Mouse (Mus musculus) kidney, postnatal 14 days (tissue): ENCODE measurements at regions not wholly inside any gene's neighbourhood (a gene's known extent, or its start where the extent isn't known, plus 50 kb on each side); places are given as distances from the start of the nearest gene placed in this dataset.

Source experiments
- DNase-seq: peaks from one replicate; pipeline ENCODE4 v3.0.0; 2022; ENCODE audit warnings: mixed read lengths

DNA sequence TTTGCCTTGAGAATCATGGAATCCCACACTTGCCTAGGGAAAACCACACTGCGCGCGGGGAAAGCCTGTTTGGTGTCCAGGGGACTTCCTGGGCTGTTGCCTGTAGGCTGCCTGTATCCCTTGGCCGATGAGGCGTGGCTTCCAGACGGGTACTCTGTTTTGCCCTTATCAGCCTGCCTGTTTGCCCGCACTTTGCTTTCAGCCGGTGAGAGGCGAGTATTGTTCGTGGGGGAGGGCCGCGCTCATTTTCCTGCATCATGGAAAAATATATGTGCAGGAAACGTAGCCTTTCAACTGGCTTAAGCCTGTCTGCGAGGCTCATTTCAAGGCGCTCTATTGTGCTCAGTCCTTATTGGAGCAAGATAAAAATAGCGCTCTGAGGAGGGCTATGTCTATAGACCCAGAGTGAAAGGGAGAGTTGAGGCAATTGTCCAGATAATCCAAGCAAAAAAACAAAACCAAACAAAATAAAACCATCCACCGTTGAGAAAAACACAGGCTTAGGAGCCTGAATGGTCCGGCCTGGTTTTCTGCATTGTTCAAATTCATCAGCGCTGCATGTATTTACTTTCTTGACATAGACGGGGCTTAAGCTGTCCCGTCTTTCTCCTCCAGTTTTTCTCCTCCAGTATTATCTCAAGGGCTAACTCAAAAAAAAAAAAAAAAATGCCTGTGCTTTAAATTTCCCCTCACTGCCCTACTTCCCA is 67.9 kb downstream of the Klf5 start:
- peak; percentile 11 for DNase-seq

DNA sequence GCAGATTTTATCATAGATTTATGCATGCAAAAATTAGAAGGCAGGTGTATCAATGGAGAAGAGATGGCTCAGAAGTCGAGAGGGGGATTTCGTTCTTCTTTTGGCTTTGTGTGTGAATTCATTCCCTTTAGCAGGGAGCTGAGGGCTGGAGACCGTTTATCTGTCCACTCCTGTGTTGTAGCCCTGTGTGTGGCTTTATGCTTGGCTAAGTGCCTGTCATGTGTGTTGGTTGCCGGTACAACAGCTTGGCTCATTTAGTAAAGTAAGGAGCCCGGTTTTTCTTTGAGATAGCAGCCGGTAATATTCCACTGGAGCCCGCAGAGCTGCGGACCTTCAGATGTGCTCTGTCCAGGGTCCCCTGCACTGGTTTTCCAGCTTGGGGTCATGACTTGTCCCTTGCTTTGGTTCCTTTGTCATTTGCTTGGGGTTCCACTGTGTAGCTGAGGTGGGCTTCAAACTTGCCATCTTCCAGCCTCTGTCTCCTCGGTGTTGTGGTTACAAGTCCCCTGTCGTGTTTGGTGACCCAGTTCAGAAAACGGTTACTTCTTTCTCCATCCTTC is 68.6 kb downstream of the Klf5 start:
- peak; percentile 20 for DNase-seq

DNA sequence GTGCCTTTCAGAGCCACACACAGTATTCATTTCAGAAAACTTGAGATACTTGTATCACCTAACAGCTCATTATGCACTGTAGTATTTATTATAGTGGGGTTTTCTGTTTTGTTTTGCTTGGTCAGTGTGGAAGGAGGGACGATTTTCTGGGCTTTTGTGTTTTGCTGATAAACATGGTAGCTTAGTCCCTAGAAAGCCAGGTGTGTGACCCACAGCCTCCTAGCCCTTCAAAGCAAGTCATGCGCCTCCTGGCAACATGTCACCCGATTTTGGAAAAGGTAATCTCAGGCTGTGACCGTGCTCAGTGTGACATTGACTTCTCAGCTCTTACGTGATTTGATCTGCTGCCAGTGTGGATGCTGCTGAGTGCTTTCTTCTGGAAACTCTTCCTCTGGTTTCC is 70.9 kb downstream of the Klf5 start:
- no peak for DNase-seq

DNA sequence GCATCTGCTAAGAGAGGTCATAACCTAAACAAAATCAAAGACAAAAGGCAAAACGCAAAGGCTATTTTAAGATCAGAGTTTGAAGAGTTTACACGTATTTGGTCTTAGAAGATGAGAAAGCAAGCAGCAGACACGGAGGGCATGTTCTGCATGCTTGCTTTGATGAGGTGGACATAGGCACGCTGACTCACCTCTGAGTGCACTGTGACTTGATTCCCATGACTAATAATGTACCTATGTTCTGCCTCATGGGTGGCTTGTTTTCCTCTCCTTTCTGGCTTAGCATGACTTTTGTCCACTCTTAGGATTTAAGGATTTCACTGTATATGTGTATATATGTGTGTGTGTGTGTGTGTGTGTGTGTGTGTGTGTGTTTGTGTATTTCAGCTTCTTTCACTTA is 75.2 kb downstream of the Klf5 start:
- DNase-seq = no peak

DNA sequence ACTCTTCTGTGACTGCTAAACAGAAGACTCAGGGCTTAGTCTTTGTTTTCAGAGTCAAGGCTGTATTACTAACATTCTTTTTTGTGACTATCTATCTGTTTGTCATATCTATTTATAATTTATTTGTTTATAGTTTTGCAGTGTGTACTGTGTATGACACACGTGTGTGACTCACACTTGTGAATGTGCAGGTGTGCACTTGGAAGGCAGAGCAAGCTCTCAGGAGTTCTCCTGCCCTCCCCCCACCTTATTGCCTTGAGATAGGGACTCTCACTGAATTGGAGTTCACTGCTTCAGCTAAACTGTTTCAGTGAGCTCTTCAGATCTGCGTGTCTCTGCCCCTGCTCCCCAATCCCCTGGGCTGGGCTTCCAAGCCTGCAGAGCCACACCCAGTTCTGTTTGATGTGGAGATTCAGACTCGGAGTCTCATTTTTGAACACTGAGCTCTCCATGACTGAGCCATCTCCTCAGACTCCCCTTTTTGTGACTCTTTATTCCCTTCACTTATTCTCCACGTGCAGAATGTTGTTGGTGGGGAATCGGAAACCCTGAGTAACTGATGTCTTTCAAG is 76.6 kb downstream of the Klf5 start:
- no peak for DNase-seq

DNA sequence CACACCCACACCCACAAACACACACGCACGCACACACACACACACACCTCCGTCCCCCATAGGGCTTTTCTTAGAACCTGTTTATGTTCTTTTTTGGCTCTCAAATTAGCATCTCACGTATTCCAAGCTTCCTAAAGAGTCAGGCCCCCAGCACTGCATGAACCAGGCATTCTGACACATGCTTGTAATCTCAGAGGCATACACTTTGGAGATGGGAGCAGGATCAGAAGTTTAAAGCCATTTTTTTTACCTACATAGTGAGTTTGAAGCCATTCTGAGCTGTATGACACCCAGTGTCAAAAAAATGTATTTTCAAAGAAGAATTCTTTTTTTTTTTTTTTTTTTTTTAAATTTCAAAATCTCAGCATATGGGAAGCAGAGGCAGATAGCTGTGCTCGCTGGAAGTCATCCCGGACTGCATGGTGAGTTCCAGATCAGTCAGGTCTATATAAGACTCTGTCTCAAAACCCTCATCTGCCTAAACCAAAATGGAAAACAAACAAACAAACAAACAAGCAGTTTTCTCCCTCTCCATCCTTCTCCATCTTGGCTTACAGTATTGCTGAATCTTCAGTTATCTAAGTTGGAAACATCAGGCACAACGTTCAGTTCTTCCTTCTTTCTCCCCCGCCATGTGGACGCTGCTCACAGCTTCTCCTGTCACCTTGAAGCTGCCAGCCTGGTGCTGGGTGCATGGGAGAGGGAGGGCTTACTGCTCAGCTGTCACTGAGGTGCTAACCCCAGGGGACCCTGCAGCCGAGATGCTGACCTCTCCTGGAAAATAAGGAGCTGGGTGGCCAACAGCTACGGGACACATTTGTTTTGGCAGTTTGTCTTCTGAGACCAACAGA is 78.4 kb downstream of the Klf5 start:
- DNase-seq = no peak

DNA sequence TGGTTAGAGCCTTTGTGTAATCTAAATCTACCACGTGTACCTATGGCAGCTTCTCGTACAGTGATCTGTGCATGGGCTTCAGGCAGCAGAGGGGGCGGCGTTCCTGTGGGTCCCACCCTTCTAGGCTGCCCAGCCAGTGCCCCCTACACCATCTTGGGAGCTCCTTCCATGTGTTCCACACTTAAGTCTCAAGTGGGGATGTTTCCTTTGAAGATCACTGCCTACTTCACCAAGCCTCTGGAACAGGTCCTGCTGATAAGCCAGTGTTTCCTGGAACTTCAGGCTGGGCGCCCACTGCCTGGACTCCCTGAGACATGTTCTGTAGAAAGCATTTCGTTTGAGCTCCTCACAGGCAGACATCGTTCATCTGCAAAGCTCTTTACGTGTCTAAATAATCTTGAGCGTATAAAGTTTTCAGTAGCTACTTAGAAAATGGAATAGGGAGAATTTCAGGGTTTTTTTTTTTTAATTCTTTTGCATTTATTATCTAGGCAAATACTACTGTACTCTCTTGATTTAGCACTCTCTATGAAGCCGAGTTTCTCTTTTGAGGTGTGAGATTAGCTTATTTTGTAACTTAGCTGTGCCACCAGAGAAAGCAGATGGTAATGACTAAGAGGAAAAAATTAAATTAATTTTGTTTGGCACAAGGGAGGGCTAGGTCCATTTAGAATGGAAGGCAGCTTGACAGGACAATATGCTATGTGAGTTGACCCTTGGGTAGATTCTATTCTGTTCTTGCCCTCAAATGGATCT is 82.9 kb downstream of the Klf5 start:
- no peak for DNase-seq

DNA sequence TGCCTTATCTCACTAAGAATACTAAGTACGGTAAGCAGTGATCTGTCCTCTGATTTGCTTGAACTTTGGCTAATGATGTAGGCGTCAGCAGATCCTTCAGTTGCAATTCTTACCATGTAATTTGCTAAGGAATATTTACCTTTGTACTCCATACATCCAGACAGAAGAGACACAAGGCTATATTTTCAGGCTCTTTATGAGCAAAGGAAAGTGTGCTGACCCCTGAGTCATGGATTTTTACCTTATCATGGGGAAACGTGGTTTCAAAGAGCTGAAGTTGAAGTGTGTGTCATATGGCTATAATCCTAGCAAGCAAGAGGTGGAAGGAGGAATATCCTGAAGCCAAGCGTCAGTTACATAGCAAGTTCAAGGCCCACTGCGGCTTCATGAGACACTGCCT is 83.6 kb downstream of the Klf5 start:
- DNase-seq = no peak

DNA sequence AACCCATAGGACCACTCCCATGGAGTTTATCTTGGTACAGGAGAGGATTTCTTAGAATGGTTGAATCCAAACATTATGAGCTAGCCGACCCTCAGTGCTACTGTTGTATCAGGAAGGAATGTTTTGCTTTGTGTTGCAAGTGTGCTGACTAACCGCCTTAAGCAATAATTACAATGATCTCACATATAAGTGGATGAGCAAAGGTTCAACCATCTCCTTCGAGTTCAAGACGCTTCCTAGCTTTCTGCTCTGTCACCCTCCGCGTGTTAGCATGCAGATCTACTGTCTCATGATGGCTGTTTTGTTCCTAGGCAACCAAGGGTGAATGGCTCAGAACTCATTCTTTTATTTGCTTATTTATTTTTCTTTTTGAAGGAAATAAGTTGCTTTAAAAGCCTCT is 84.7 kb downstream of the Klf5 start:
- DNase-seq = no peak

DNA sequence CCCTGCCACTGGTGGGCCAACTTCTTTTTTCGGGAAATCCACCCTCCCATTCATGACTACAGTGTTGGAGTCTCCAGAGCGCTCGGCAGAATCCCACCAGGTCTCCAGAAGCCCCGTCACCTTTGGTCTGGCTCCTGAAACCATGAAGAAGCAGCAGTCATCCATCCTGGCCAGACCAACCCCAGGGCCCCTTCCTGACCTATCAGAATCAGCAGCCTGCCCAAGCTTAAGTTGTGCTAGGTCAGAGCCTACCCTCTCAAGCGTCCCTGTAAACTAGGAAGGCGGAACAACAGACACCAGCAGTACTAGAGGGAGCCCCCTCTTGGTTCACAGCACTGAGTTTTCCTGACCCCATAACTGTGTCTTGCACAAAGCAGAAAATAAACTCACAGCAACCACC is 89.1 kb downstream of the Klf5 start:
- no peak for DNase-seq

DNA sequence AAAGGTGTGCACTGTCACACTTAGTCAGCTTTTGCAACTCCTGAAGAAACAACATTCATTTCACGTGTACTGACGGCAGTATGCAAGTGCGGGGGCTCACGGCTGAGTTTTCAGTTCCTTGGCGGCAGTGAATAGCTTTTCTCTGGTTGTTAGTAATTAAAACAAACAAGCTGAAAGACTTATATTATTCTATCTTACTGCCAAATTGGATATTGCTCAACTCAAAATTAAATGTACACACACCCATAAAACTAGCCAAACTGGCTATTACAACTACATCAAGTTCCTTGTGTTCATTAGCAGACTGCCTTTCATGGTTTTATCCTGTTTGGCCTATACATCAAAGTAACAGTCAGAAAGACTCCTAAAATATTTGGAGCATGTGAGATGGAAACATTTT is 90.8 kb downstream of the Klf5 start:
- no peak for DNase-seq

DNA sequence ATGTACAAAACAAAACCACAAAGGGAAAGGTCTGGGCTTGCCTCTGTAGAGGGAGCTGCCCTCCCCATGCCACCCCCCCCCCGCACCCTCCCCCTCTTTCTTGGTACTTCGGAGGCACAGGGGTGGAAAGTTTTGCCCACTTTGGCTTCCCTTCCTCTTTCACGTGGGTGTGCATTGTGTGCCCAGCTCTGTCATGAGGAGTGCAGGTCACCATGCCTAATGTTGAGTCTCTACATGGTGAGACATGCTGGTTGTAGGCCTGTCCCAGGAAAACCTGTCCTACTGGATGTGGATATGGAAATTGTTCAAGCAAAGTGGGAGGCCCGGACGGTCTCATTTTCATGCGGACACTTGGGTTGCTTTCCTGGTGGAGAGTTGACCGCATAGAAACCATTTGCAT is 93.2 kb downstream of the Klf5 start:
- DNase-seq = no peak

DNA sequence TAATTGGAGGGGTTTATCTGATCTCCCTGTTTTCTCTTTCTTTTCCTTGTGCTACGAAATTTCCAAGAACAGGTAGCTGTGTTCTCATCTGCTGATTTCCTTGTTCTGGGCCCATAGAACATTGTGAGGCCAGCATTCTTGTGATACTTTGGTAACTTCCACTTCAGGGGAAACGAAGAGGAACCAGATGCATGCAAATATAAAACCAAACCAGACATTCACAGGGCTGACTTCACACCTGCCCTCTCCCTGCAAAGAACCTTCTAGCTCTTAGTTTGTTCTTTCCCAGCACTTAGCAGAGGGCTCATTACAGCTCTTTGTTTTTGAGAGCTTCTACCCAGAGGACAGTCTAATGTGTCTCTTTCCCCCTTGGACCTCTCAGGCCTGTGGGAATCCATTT is 94.3 kb downstream of the Klf5 start:
- DNase-seq = no peak

DNA sequence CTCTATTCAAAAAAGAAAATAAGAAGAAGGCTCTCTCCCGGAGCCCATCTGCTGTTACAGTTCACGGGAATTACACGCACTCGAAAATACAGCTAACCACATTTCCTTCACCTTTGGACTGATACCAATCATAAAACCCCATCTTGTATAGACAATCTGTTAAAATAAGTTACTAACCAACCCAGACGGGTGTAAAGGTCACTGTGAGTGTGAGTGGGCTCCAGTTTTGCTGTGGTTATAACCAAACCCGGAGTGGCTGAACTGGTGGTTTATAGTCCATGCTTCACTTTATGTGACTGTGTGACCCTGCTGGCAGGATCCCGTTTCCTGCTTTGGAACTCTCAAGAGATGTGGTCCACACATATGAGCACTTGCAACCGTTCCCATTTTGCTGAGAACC is 95.1 kb downstream of the Klf5 start:
- DNase-seq = peak; percentile 64

DNA sequence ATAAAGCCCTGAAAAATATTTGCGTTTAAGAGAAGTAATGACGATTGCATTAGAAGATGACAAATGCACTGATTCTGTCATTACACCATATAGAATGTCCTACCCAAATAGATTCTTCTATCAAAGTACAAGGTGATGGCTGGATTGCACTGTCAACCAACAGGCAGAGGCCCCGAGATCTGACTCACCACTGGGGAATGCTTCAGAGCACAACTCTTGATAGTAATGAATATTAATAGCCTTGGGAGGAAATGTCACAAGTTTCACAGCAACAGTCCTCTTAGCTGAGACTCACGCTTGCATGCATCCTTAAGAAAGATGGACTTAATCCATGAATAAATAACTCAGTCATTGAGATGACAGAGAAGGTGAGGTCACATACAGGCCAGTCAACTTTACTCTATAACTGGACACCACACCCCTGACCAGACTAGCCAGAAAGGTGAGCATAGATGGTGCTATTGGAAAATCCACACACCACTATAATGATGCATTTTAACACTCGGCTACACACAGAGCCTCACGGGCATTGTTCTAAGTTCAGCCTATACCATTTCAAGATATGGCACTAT is 104.8 kb downstream of the Klf5 start:
- no peak for DNase-seq

DNA sequence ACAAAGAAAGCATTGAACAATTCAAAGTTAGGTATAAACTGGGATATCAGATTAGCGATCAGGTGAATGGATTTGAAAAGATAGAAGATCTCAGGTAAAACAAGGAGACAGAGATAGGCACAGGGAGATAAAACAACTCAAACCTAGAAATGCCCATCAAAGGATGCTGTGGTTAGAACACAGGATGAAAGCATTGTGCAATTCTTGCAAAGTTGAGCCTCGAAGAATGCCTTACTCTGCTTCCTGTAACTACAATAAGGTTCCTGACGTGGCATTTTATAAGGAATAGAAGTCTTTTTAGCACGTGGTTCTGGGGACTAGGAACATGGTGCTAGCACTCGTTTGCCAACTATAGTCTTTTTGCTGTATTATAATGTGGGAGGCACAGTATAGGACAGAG is 106.7 kb downstream of the Klf5 start:
- DNase-seq = no peak

DNA sequence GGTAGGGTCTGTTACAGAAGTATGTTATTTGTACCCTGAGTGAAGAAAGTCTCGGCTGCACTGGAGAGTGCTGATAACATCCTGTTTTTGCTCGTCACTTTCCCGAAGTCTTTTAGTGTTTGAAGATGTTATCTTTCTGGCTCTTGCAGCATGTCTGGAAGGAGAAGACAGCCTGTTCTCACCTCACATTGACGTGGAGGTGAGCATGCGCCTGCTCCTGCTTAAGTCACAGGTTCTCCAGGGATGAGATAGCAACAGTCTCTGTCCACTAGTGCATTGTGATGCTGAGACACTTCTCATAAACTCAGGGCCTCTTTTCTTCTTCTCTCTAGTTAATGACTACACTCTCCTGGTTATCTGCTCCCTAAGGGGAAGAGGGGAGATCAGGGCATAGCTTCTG is 113.3 kb downstream of the Klf5 start:
- no peak for DNase-seq

DNA sequence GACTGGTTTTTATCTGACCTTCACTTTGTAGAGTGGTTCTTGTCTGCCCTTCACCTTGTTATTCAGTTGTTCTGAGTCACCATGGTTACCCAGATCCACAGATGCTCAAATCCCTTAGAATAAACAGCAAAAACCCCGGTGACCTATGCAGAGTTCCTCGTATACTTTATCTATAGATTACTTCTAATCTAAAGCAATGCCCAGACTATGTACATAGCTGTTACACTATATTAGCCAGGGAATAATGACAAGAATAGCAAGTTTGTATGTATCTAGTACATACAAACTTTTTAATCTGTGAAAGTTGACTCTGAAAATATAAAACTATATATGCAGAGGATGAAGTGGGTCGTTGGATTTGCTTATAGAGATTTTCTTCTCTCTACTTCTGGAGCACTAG is 117.7 kb downstream of the Klf5 start:
- no peak for DNase-seq

DNA sequence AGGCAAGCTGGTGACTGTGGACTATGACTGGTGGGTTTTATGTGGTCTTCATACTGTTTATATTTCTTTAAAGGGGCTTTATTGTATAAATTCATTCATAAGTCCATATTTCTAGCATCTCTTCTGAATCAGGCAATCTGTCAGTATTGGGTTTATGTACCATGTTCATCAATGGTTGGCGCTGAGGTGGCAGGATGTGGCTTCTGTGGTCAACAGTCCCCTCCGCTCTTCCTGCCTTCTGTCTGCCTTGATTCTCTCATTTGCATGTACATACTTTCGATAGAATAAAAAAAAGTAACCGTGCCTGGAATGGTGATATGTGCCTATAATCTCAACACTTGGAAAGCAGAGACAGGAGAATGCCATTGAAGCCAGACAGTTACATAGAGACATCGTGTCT is 120.5 kb downstream of the Klf5 start:
- no peak for DNase-seq

DNA sequence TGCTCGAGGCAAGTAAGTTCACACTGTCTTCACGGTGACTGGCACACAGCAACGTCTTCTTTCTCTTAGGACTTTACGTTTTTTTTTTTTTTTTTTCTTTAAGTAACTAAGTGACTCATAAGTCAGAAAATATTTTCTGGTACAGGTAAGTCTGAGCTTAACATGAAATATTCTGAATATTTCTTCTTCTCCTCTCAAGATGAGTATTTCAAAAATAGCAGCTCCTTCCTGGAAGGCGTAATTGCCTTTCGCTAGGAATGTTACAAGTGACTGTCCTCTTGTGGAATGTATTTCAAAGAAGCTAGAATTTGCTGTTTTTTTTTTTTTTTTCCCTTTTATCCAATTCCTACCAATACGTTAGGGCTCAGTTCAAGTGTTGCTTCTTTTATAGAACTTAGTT is 124.8 kb downstream of the Klf5 start:
- no peak for DNase-seq

DNA sequence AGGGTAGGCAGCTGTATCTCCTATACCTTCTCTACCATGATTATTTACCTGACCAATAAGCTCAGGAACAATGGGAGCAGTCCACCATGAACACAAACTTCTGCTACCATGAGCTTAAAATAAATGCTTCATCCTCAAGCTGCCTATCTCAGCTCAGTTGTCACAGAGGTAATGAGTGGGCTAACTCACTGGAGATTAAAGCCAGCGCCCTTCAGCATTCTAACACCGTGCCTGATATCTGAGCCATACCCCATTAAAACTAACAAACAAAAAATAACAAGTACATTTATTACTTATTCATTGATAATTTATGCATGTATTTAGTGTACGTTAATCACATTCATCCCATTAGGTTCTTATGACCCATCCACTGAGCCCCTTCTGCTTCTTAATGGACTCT is 128.6 kb downstream of the Klf5 start:
- no peak for DNase-seq

DNA sequence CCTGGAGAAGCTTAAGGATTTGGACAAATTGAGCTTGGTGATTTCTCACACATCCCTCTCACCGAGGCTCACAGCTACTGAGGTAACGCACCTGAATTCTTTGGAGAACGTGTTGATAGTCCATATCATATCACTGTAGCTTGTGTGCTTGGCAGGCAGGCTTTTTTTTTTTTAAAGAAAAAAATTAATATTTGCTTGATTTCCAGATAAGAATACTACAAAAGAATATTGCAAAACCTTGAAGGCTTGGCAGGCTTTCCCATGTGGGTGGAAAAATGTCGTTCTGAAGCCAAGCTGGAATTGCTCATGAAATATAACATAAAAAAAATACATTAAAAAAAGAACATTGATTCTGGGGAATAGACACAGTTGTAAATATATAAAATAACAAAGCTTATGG is 131.8 kb downstream of the Klf5 start:
- no peak for DNase-seq

DNA sequence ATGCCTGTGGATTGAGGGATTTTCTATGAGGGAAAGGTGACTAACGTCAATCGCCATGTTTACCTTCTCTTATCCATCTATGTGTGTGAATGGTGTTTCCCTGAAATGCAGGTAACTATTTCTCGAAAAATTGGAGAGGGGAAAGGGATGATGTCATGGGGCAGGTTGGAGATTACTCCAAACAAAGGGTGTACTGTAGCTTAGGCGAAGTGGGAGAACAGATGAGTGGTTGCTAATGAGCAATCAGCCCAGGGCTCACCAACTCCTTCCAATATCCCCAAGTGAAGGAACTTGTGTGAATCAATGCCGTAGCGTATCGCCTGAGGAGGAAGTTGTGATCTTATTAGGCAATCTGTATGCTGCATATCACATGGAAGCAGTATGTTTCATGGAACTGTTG is 133.2 kb downstream of the Klf5 start:
- no peak for DNase-seq
